Mouse (Mus musculus) forebrain, embryonic 14.5 days (tissue): ENCODE measurements around the gene Clptm1l. TPM values are rescaled to one million over a fixed set of nuclear protein-coding genes. Genes with fewer than 3 reads are reported as not detected.

Experiments
- ATAC-seq: fragments of 200-750 bp; cut with Nextera tagmentation; 2 replicates; pipeline ENCODE4 v1.8.0; 2017; ENCODE audit warnings: mild to moderate bottlenecking, moderate library complexity
- DNase-seq: peaks from one replicate; pipeline ENCODE4 v3.0.0-alpha.2; 2015; ENCODE audit warnings: low spot score
- H3K27ac ChIP-seq: fragments of 300-500 bp; sonication (generic); 2 replicates; pipeline ENCODE4 v1.5.1; 2014; ENCODE audit warnings: low read depth, mild to moderate bottlenecking, control low read depth, low read length, moderate library complexity
- H3K27me3 ChIP-seq: fragments of 300-500 bp; sonication (generic); replicated peaks from 2 replicates; pipeline ENCODE4 v1.6.1; 2014; ENCODE audit warnings: low read length, control low read depth, mixed read lengths; ENCODE audit not compliant: control insufficient read depth, insufficient read depth
- H3K36me3 ChIP-seq: fragments of 300-500 bp; sonication (generic); 2 replicates; pipeline ENCODE4 v1.6.1; 2014; ENCODE audit warnings: low read length, control low read depth; ENCODE audit not compliant: control insufficient read depth, insufficient read depth
- H3K4me1 ChIP-seq: fragments of 300-500 bp; sonication (generic); 2 replicates; pipeline ENCODE4 v1.6.1; 2014; ENCODE audit warnings: antibody characterized with exemption, low read length, control low read depth; ENCODE audit not compliant: control insufficient read depth, insufficient read depth
- H3K4me2 ChIP-seq: fragments of 300-500 bp; sonication (generic); 2 replicates; pipeline ENCODE4 v1.6.1; 2014; ENCODE audit warnings: mild to moderate bottlenecking, control low read depth, low read length
- H3K4me3 ChIP-seq: fragments of 300-500 bp; sonication (generic); 2 replicates; pipeline ENCODE4 v1.5.1; 2014; ENCODE audit warnings: low read depth, low read length, control low read depth
- H3K9ac ChIP-seq: fragments of 300-500 bp; sonication (generic); 2 replicates; pipeline ENCODE4 v1.6.1; 2014; ENCODE audit warnings: mild to moderate bottlenecking, low read length, control low read depth, moderate library complexity
- H3K9me3 ChIP-seq: fragments of 300-500 bp; sonication (generic); replicated peaks from 2 replicates; pipeline ENCODE4 v1.6.1; 2016; ENCODE audit warnings: low read length, control low read depth, mixed read lengths; ENCODE audit not compliant: control insufficient read depth
- WGBS: fragments of 180-500 bp; shearing (Covaris S2); extraction: QIAGEN DNeasy Blood & Tissue Kit; methylation state at CpG from one replicate; pipeline ENCODE4 v1.1.7; 2014; 5-methylcytosine and 5-hydroxymethylcytosine counted together
- polyA plus RNA-seq: library from polyadenylated mRNA; unstranded; fragments of >200 nt; fragmentation: Nextera tagmentation; extraction: Ambion mirVana; gene quantifications from 2 replicates; pipeline ENCODE4 v1.2.1, GENCODE M21; 2014

Gene Clptm1l
- polyA plus RNA-seq, 1 experiment from 2014 or later: 119 TPM

DNA sequence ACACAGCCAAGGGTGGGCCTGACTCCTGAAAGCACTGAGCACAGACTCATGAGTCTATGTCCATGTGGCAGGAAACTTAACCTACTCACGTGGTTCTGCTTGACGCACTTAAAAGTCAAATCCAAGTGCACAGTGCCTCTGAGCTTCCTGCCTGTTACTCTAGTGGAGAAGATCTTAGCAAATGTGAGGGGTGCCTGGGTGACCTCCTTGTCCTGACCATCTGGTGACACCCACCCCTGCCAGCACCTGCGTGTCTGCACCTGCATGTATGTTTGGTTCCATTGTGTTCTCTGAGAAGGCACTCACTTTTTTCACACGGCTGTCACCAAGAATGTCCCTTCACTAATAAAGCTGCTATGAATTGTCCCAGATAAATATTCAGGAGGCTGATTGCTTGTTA is 37.5 kb downstream of the Clptm1l start:
- DNase-seq (no peak), ATAC-seq (no peak)
- H3K27ac ChIP-seq: no peak overlapping the region
- 87% methylated on average over 4 of the region's 4 CpGs for WGBS
- H3K9me3 ChIP-seq: no peaks in the 10 kb centered on the region
- H3K4me1 ChIP-seq: no peaks in the 10 kb centered on the region
- no peaks in the 10 kb centered on the region for H3K36me3 ChIP-seq
- no peak overlapping the region for H3K9ac ChIP-seq
- H3K27me3 ChIP-seq: no peaks in the 10 kb centered on the region
- H3K4me3 ChIP-seq: no peak overlapping the region
- H3K4me2 ChIP-seq: no peak overlapping the region

DNA sequence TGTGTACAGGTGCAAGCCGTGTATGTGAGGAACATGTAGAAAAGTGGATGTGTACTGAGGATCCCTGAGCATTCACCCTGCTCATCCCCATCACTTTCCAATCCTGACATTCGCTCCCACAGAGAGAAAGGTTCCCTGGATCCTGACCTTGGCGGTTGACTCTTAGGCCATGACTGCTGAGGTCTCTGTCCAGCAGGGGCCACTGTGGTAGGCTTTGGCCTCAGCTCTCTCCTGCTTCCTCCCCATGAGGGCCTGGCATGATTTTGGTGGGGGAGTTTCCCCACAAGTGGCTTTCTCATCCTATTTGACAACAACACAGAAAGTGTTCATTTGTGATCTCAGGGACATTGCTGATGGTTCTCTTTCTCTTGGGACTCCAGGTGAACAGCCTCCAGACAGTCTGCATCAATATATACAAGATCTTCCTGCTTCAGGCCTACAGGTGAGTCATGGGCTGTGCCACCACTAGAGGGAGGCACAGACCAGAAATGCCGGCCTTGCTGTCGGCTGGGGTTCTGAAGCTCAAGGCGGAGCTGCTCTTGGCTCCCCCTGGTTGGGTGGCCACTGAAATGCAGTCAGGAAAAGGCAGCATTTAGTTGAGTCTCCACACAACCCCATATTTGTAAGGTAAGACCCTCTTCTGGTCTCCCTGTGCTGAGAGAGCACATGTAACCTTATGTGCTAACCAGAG is 42.7 kb downstream of the Clptm1l start:
- H3K4me2 ChIP-seq: no peak overlapping the region
- H3K36me3 ChIP-seq: no peaks in the 10 kb centered on the region
- DNase-seq: peak; percentile 60
- no peaks in the 10 kb centered on the region for H3K27me3 ChIP-seq
- H3K4me1 ChIP-seq: no peaks in the 10 kb centered on the region
- H3K4me3 ChIP-seq: no peak overlapping the region
- H3K27ac ChIP-seq: no peak overlapping the region
- no peaks in the 10 kb centered on the region for H3K9me3 ChIP-seq
- no peak overlapping the region for H3K9ac ChIP-seq
- peak; percentile 66; the same call in 1 of the 2 replicates for ATAC-seq
- WGBS: 40% methylated on average over 6 of the region's 6 CpGs

GRCm38 (mm10) chr13:73653266-73653665 is 49.5 kb downstream of the Clptm1l start:
- Histone ChIP-seq H3K4me2 (no peak overlapping the region), H3K4me1 (no peaks in the 10 kb centered on the region), H3K9me3 (no peaks in the 10 kb centered on the region), H3K27me3 (no peaks in the 10 kb centered on the region), H3K9ac (no peak overlapping the region), H3K27ac (no peak overlapping the region), H3K4me3 (no peak overlapping the region), H3K36me3 (no peaks in the 10 kb centered on the region)
- ATAC-seq (no peak), DNase-seq (no peak)
- 73% methylated on average over 3 of the region's 3 CpGs for WGBS

DNA sequence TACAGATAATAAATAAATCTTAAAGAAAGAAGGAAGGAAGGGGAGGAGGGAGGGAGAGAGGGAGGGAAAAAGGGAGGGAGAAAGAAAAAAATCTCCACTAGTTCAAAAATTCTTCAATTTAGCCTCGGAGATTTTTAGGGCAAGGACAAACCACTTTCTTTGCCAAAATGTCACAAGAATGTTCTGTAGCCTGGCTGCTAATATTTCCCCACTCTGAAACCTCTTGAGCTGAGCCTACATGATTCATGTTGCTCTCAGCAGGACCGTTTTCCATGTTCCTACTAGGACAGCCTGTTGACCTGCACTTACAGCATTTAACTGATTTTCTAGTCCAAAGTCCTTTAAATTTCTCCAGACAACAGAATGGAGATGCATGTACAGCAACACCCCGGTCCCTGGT is 51.2 kb downstream of the Clptm1l start:
- DNase-seq (no peak), ATAC-seq (no peak)
- Histone ChIP-seq H3K9ac (no peak overlapping the region), H3K4me2 (no peak overlapping the region), H3K4me1 (no peaks in the 10 kb centered on the region), H3K27me3 (no peaks in the 10 kb centered on the region), H3K36me3 (no peaks in the 10 kb centered on the region), H3K4me3 (no peak overlapping the region), H3K9me3 (no peaks in the 10 kb centered on the region), H3K27ac (no peak overlapping the region)
- WGBS: 80% methylated on average over 3 of the region's 3 CpGs

DNA sequence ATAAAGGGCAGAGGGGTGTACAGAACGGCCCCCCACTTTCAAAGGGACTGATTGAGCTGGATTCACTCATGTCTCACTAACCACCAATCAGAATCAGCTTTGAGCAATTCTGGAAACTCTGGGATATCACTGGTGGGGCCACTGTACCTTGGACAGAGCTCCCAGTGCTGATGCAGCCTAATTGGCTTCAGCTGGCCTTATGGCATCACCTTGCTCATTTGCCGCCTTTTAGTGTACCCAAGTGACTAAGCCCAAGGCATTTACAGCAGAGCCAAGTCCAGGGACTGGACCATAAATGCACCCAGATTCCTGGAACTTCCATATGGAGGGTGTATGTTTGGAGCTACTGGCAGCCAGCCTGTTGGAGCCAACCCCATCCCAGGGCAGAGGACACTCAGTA is 55.1 kb downstream of the Clptm1l start:
- Histone ChIP-seq H3K4me3 (no peak overlapping the region), H3K4me2 (no peak overlapping the region), H3K9ac (no peak overlapping the region), H3K9me3 (no peaks in the 10 kb centered on the region), H3K27me3 (no peaks in the 10 kb centered on the region), H3K27ac (no peak overlapping the region), H3K36me3 (no peaks in the 10 kb centered on the region), H3K4me1 (no peaks in the 10 kb centered on the region)
- ATAC-seq: no peak
- WGBS: 54% methylated on average over 2 of the region's 2 CpGs
- no peak for DNase-seq

DNA sequence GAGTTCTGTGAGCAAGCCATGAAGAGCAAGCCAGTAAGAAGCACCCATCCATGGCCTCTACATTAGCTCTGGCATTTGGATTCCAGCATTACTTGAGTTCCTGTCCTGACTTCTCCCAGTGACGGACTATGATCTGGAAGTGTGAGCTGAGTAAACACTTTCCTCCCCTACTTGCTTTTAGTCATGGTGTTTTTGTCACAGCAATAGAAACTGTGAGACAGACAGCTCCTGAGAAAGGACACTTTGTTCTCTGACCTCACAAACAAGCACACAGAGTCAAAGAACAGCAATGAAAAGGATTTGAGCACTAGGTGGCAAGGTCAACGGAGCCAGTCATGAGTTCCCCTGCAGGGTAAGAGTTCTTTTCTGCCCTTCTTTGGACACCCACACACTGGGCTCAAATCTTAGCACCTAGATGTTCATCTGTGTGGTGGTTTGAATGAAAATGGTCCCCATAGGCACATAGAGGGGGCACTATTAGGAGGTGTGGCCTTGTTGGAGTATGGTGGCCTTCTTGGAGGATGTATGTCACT is 56.4 kb downstream of the Clptm1l start:
- Histone ChIP-seq H3K27ac (no peak overlapping the region), H3K27me3 (no peaks in the 10 kb centered on the region), H3K4me3 (no peak overlapping the region), H3K36me3 (no peaks in the 10 kb centered on the region), H3K9ac (no peak overlapping the region), H3K9me3 (no peaks in the 10 kb centered on the region), H3K4me1 (no peaks in the 10 kb centered on the region), H3K4me2 (no peak overlapping the region)
- 68% methylated on average over 2 of the region's 2 CpGs for whole genome bisulfite sequencing
- ATAC-seq: no peak
- no peak for DNase-seq

Other genes starting within 250 kb of the Clptm1l start
- gene Lpcat1, start 136.8 kb upstream of the Clptm1l start, polyA plus RNA-seq: 54.7 TPM in 2 replicates
- gene Slc6a3, start 67.3 kb upstream of the Clptm1l start, polyA plus RNA-seq: 0.36 and 0.52 TPM in 2 replicates
- 1.8 and 3.1 TPM in 2 replicates for gene Tert, start 22.9 kb downstream of the Clptm1l start, polyA plus RNA-seq
- gene Slc6a18, start 74.0 kb downstream of the Clptm1l start, polyA plus RNA-seq: not detected in 2 replicates
- gene Slc6a19, start 100.9 kb downstream of the Clptm1l start, polyA plus RNA-seq: 0.28 and 0.41 TPM in 2 replicates
- 14.5 and 16.6 TPM in 2 replicates for gene Slc12a7, start 129.1 kb downstream of the Clptm1l start, polyA plus RNA-seq
- gene Nkd2, start 243.6 kb downstream of the Clptm1l start, polyA plus RNA-seq: 6.2 and 8.5 TPM in 2 replicates